Mouse (Mus musculus): ENCODE results near the gene Brf1.

DNA sequence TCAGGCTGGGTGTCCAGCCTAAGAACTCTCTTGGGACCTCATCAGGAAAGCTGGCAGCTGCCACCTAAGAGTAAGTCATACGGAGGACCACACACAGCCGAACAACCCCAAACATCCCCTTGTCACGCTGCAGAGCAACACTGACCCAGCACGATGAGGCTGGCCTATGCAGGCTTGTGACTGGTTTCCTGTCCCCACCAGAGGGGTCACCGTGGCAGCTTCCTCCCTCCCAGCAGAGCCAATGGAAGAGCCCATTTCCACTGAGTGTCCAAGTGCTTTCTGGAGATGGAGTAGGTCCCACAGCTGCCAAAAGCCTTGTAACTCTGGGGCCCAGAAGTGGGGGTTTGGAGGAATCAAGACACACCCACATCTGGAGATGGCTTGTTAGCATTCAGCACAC lies 38.6 kb downstream of the Brf1 start:
- TF ChIP-seq CTCF (IDR thresholded peaks at IDR 0.05; ENCODE audit: insufficient read depth, low read length) (no peak), POLR2A (IDR thresholded peaks at IDR 0.05; ENCODE audit: borderline replicate concordance, extremely low read depth, low read depth, low read length) (no peak)
